Mouse (Mus musculus): ENCODE measurements at regions not wholly inside any gene's neighbourhood (a gene's known extent, or its start where the extent isn't known, plus 50 kb on each side); places are given as distances from the start of the nearest gene placed in this dataset.

GRCm38 (mm10) chr8:126647350-126647749 lies 53.6 kb upstream of the Irf2bp2 start:
- Histone ChIP-seq H3K9me3 (peaks cover 4% of the 10 kb centered on the region; the same call in 1 of the 2 replicates), H3K27ac (replicated peaks) (no peak overlapping the region), H3K36me3 (no peaks in the 10 kb centered on the region), H3K4me2 (replicated peaks) (no peak overlapping the region), H3K4me1 (no peaks in the 10 kb centered on the region), H3K9ac (replicated peaks) (no peak overlapping the region), H3K27me3 (no peaks in the 10 kb centered on the region), H3K4me3 (no peak overlapping the region)
- ATAC-seq (ENCODE audit: low FRiP score, low read depth) = no peak
- 55% methylated on average over 1 of the region's 1 CpGs for WGBS

DNA sequence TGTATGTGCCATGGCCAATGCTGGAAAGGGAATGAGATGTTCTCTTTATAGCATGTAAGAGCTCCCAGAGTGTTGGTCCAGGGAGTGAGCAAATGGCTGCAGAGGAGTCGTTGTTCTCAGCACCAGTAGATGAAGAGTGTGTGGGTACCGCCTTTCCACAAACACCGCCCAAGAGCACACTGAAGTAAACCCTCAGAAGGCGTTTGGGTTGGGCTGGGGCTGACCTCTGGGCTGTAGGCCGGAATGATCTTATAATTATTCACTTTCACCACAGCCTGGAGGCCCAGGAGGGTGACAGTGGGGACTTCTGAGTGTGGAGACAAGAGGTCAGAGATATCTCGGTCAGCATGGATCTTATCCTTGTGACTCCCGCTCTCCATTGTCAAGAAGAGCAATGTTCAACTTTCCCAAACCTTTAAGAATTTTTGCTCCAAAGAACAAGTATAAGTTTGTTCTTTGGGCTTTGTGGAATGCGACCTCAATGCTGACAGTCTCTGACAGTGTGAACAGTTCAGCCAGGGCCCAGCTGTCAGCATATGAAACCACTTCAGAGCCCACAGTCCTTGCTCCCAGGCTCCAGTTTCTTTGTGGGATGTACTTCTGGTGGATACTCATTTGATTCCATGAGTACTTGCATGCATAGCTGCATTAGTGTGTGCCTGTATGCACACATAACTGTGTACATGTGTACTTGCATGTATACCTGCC lies 53.0 kb upstream of the Irf2bp2 start:
- Histone ChIP-seq H3K4me3 (no peak overlapping the region), H3K27ac (replicated peaks) (no peak overlapping the region)
- WGBS = 71% methylated on average over 8 of the region's 8 CpGs

GRCm38 (mm10) chr8:126644179-126644578 lies 50.4 kb upstream of the Irf2bp2 start:
- Histone ChIP-seq H3K27ac (replicated peaks) (no peak overlapping the region), H3K36me3 (no peaks in the 10 kb centered on the region), H3K9ac (replicated peaks) (no peak overlapping the region), H3K4me2 (replicated peaks) (no peak overlapping the region), H3K4me3 (no peak overlapping the region), H3K27me3 (no peaks in the 10 kb centered on the region), H3K9me3 (peaks cover 4% of the 10 kb centered on the region; the same call in 1 of the 2 replicates), H3K4me1 (no peaks in the 10 kb centered on the region)
- WGBS = 77% methylated on average over 5 of the region's 5 CpGs
- ATAC-seq (ENCODE audit: low FRiP score, low read depth) = no peak

More for the DNA sequence above, 53.0 kb upstream of the Irf2bp2 start:
- ATAC-seq (ENCODE audit: low FRiP score, low read depth) = no peak
- no peak overlapping the region for H3K4me2 ChIP-seq (replicated peaks)
- H3K9me3 ChIP-seq = peaks cover 4% of the 10 kb centered on the region; the same call in 1 of the 2 replicates
- H3K4me1 ChIP-seq = no peaks in the 10 kb centered on the region
- no peak overlapping the region for H3K9ac ChIP-seq (replicated peaks)
- no peaks in the 10 kb centered on the region for H3K36me3 ChIP-seq
- H3K27me3 ChIP-seq = no peaks in the 10 kb centered on the region
